Mouse (Mus musculus) hindbrain, embryonic 10.5 days (tissue): ENCODE results near the gene Nudt8. TPM values are rescaled to one million over a fixed set of nuclear protein-coding genes. Genes with fewer than 3 reads are reported as not detected.
"Not testable (repeated sequence)": the region's sequence is repeated elsewhere in the genome, so short reads cannot be mapped to it uniquely, and the experiment has no call there.

ENCODE experiments used
- DNase-seq: peaks from one replicate; pipeline ENCODE4 v3.0.0-alpha.2; 2017; ENCODE audit warnings: low spot score
- H3K27ac ChIP-seq: fragments of 300-500 bp; sonication (generic); 2 replicates; pipeline ENCODE4 v1.5.1; 2016; ENCODE audit warnings: mild to moderate bottlenecking, moderate library complexity
- H3K27me3 ChIP-seq: fragments of 300-500 bp; sonication (generic); 2 replicates; pipeline ENCODE4 v1.6.1; 2016; ENCODE audit warnings: mild to moderate bottlenecking; ENCODE audit not compliant: poor library complexity, insufficient read depth, severe bottlenecking
- H3K36me3 ChIP-seq: fragments of 300-500 bp; sonication (generic); 2 replicates; pipeline ENCODE4 v1.6.1; 2016; ENCODE audit warnings: mild to moderate bottlenecking, moderate library complexity
- H3K4me1 ChIP-seq: fragments of 300-500 bp; sonication (generic); replicated peaks from 2 replicates; pipeline ENCODE4 v1.6.1; 2016; ENCODE audit warnings: mild to moderate bottlenecking
- H3K4me3 ChIP-seq: fragments of 300-500 bp; sonication (generic); 2 replicates; pipeline ENCODE4 v1.5.1; 2016; ENCODE audit warnings: mild to moderate bottlenecking, moderate library complexity
- H3K9me3 ChIP-seq: fragments of 300-500 bp; sonication (generic); 2 replicates; pipeline ENCODE4 v1.6.1; 2016; ENCODE audit warnings: mild to moderate bottlenecking, moderate library complexity
- WGBS: fragments of 180-500 bp; shearing (Covaris S2); methylation state at CpG from one replicate; pipeline ENCODE4 v1.1.7; 2016; 5-methylcytosine and 5-hydroxymethylcytosine counted together
- polyA plus RNA-seq: library from polyadenylated mRNA; unstranded; fragments of >200 nt; fragmentation: Nextera tagmentation; extraction: Ambion mirVana; gene quantifications from 2 replicates; pipeline ENCODE4 v1.2.1, GENCODE M21; 2016

Nudt8 gene
- polyA plus RNA-seq, 1 experiment from 2014 or later, result 20.1 TPM

GRCm38 (mm10) chr19:4046866-4047254 is 46.5 kb downstream of the Nudt8 start:
- no peak overlapping the region for H3K4me3 ChIP-seq
- H3K36me3 ChIP-seq, result no peaks in the 10 kb centered on the region
- H3K27me3 ChIP-seq, result no peaks in the 10 kb centered on the region
- H3K4me1 ChIP-seq, result 0 out of 2 replicates have a peak, but pooled peaks cover 2% of the 10 kb centered on the region
- no peak overlapping the region for H3K27ac ChIP-seq
- DNase-seq, result no peak
- H3K9me3 ChIP-seq, result no peaks in the 10 kb centered on the region
- WGBS, result 84% methylated on average over 8 of the region's 8 CpGs

GRCm38 (mm10) chr19:4047859-4048258 is 47.5 kb downstream of the Nudt8 start:
- no peak overlapping the region for H3K4me3 ChIP-seq
- H3K27me3 ChIP-seq, result no peaks in the 10 kb centered on the region
- no peaks in the 10 kb centered on the region for H3K9me3 ChIP-seq
- H3K36me3 ChIP-seq, result no peaks in the 10 kb centered on the region
- H3K4me1 ChIP-seq, result 0 out of 2 replicates have a peak, but pooled peaks cover 2% of the 10 kb centered on the region
- H3K27ac ChIP-seq, result no peak overlapping the region
- 16% methylated on average over 4 of the region's 4 CpGs for WGBS
- DNase-seq, result peak; percentile 75

- H3K4me3 ChIP-seq, H3K27me3 ChIP-seq, H3K4me1 ChIP-seq, H3K9me3 ChIP-seq, H3K36me3 ChIP-seq, DNase-seq, H3K27ac ChIP-seq: not testable (repeated sequence)
- WGBS, result 77% methylated on average over 5 of the region's 5 CpGs
These were observed 48.7 kb downstream of the Nudt8 start for GRCm38 (mm10) chr19:4049069-4049468.

- 92% methylated on average over 5 of the region's 5 CpGs for WGBS
- H3K9me3 ChIP-seq, result no peaks in the 10 kb centered on the region
- H3K4me1 ChIP-seq, result peaks cover 5% of the 10 kb centered on the region; the same call in 1 of the 2 replicates
- H3K4me3 ChIP-seq, result no peak overlapping the region
- DNase-seq, result no peak
- no peak overlapping the region for H3K27ac ChIP-seq
- no peaks in the 10 kb centered on the region for H3K36me3 ChIP-seq
- H3K27me3 ChIP-seq, result no peaks in the 10 kb centered on the region
These were observed 50.6 kb downstream of the Nudt8 start for GRCm38 (mm10) chr19:4051016-4051415.

Other genes with a start within 250 kb of the Nudt8 start
- gene Kmt5b, start 233.2 kb upstream of the Nudt8 start, polyA plus RNA-seq, result 30.6 and 37.1 TPM in 2 replicates
- 57.5 and 59.9 TPM in 2 replicates for gene Chka, start 148.8 kb upstream of the Nudt8 start, polyA plus RNA-seq
- 21.6 and 21.9 TPM in 2 replicates for gene Tcirg1, start 93.4 kb upstream of the Nudt8 start, polyA plus RNA-seq
- 241 and 279 TPM in 2 replicates for gene Ndufs8, start 87.8 kb upstream of the Nudt8 start, polyA plus RNA-seq
- gene Aldh3b1, start 70.8 kb upstream of the Nudt8 start, polyA plus RNA-seq, result 0.71 and 0.81 TPM in 2 replicates
- gene Unc93b1, start 65.4 kb upstream of the Nudt8 start, polyA plus RNA-seq, result 6.3 and 8.8 TPM in 2 replicates
- gene Aldh3b3, start 41.9 kb upstream of the Nudt8 start, polyA plus RNA-seq, result not detected in 2 replicates
- 0.91 and 2.0 TPM in 2 replicates for gene Aldh3b2, start 28.3 kb upstream of the Nudt8 start, polyA plus RNA-seq
- 2.6 and 2.9 TPM in 2 replicates for gene Acy3, start 14.0 kb upstream of the Nudt8 start, polyA plus RNA-seq
- 0.88 and 2.6 TPM in 2 replicates for gene Tbx10, start 7.8 kb upstream of the Nudt8 start, polyA plus RNA-seq
- 3.0 and 3.1 TPM in 2 replicates for gene Gm49405, start within 50 bp of the Nudt8 start, polyA plus RNA-seq
- gene Doc2g, start 2.7 kb downstream of the Nudt8 start, polyA plus RNA-seq, result 3.0 and 3.8 TPM in 2 replicates
- gene Ndufv1, start 12.2 kb downstream of the Nudt8 start, polyA plus RNA-seq, result 196 and 198 TPM in 2 replicates
- 442 and 460 TPM in 2 replicates for gene Gstp1, start 37.4 kb downstream of the Nudt8 start, polyA plus RNA-seq
- 1.3 and 2.1 TPM in 2 replicates for gene Gstp2, start 45.4 kb downstream of the Nudt8 start, polyA plus RNA-seq
- gene Gstp3, start 59.0 kb downstream of the Nudt8 start, polyA plus RNA-seq, result not detected in 2 replicates
- not detected in 2 replicates for gene Cabp2, start 81.0 kb downstream of the Nudt8 start, polyA plus RNA-seq
- gene Cdk2ap2, start 96.6 kb downstream of the Nudt8 start, polyA plus RNA-seq, result 90.5 and 93.3 TPM in 2 replicates
- 8.5 and 19.9 TPM in 2 replicates for gene Pitpnm1, start 99.4 kb downstream of the Nudt8 start, polyA plus RNA-seq
- 65.8 and 73.9 TPM in 2 replicates for gene Aip, start 125.3 kb downstream of the Nudt8 start, polyA plus RNA-seq
- gene Gpr152, start 139.2 kb downstream of the Nudt8 start, polyA plus RNA-seq, result not detected in 2 replicates
- gene Cabp4, start 143.5 kb downstream of the Nudt8 start, polyA plus RNA-seq, result 0.12 TPM in 1 of 2 replicates, not detected in the other
- 138 and 156 TPM in 2 replicates for gene Coro1b, start 148.0 kb downstream of the Nudt8 start, polyA plus RNA-seq
- 0.51 and 0.76 TPM in 2 replicates for gene Ptprcap, start 153.0 kb downstream of the Nudt8 start, polyA plus RNA-seq
- 65.4 and 77.0 TPM in 2 replicates for gene Rps6kb2, start 162.8 kb downstream of the Nudt8 start, polyA plus RNA-seq
- 3.5 and 3.9 TPM in 2 replicates for gene Carns1, start 174.9 kb downstream of the Nudt8 start, polyA plus RNA-seq
- gene Tbc1d10c, start 190.7 kb downstream of the Nudt8 start, polyA plus RNA-seq, result 0.85 and 1.2 TPM in 2 replicates
- gene Ppp1ca, start 191.5 kb downstream of the Nudt8 start, polyA plus RNA-seq, result 1,005 and 1,038 TPM in 2 replicates
- gene Rad9a, start 201.1 kb downstream of the Nudt8 start, polyA plus RNA-seq, result 53.0 and 53.9 TPM in 2 replicates
- 0.87 and 1.2 TPM in 2 replicates for gene Clcf1, start 213.7 kb downstream of the Nudt8 start, polyA plus RNA-seq
- gene AC109138.7, start 213.8 kb downstream of the Nudt8 start, polyA plus RNA-seq, result not detected in 2 replicates
- gene Pold4, start 231.3 kb downstream of the Nudt8 start, polyA plus RNA-seq, result 17.5 and 19.7 TPM in 2 replicates